Comparison of ENCODE assay signal across 8 mouse cellular contexts in genomic region chr3:55226501-55227213, GRCm38 (mm10). TPM values are rescaled to one million over a fixed set of nuclear protein-coding genes. Genes with fewer than 3 reads are reported as not detected.
DNase-seq lines count a peak whose midpoint lies in the region; ATAC-seq and TF ChIP-seq lines count a peak whose summit lies in the region.

No protein-coding gene starts in this region.

- peak overlapping the region; percentile 53 for H3K4me3 ChIP-seq in gastrocnemius, adult 2 months
- H3K4me3 ChIP-seq in liver, embryonic 12.5 days = no peak overlapping the region

- 0 out of 2 replicates have a peak overlapping the region, but pooled peaks have one; percentile 6 for H3K4me2 ChIP-seq in liver, embryonic 12.5 days

- H3K9ac ChIP-seq in liver, embryonic 12.5 days = no peak overlapping the region

- H3K9me3 ChIP-seq in liver, embryonic 12.5 days (replicated peaks) = 0 out of 2 replicates have a peak, but pooled peaks cover 4% of the 10 kb centered on the region

- DNase-seq in heart, adult 11 months = peak; percentile 77
- no peak for DNase-seq in heart, adult 18-20 months
- peak; percentile 13 for DNase-seq in adrenal gland, postnatal 25 days
- peak; percentile 73 for DNase-seq in gastrocnemius, adult 2 months
- peak; percentile 45 for DNase-seq in skeletal muscle tissue, adult 2 months (ENCODE audit: low read depth, low spot score)
- DNase-seq in urinary bladder, postnatal 36 days (ENCODE audit: low spot score in 2 of 2) = no peak
- no peak for DNase-seq in heart, postnatal 10 days

- H3K27ac ChIP-seq in gastrocnemius, adult 2 months = peak overlapping the region; percentile 28; the same call in 1 of the 2 replicates
- H3K27ac ChIP-seq in liver, embryonic 12.5 days = no peak overlapping the region

- WGBS in liver, embryonic 12.5 days (ENCODE audit: insufficient replicate concordance) = 28% methylated on average over 18 of the region's 18 CpGs

- intact Hi-C loops in gastrocnemius, adult 2 months (cut with DNase I) = no loop called here
- intact Hi-C loops in heart, postnatal 10 days (cut with DNase I) = no loop called here

- TF ChIP-seq CTCF in gastrocnemius, adult 2 months (IDR thresholded peaks at IDR 0.05) = no peak

- no peaks in the 10 kb centered on the region for H3K4me1 ChIP-seq in liver, embryonic 12.5 days

- ATAC-seq in liver, embryonic 12.5 days = no peak

- no peaks in the 10 kb centered on the region for H3K36me3 ChIP-seq in liver, embryonic 12.5 days

- H3K27me3 ChIP-seq in liver, embryonic 12.5 days (replicated peaks) = no peaks in the 10 kb centered on the region

RNA-seq across cellular contexts. Expression of gene Dclk1, which starts 15.5 kb away (rescaled TPM):
- total RNA-seq in heart, adult 18-20 months (2021) = 1 to 10 TPM; 4.3 to 5.8 TPM
- total RNA-seq in adrenal gland, postnatal 25 days (2021) = 2.3 and 2.4 TPM in 2 replicates
- total RNA-seq in gastrocnemius, adult 2 months (2021) = 1 to 10 TPM; 1.5 to 3.5 TPM
- 1.7 and 1.8 TPM in 2 replicates for polyA plus RNA-seq in liver, embryonic 12.5 days (2016; fragmentation: Nextera tagmentation; extraction: Ambion mirVana)
- total RNA-seq in heart, postnatal 10 days (2021) = 10 to 100 TPM; 11.9 to 13.0 TPM

RNA-seq across cellular contexts. Expression of gene Sohlh2, which starts 44.8 kb away (rescaled TPM):
- not detected for total RNA-seq in heart, adult 18-20 months (2021)
- not detected in 2 replicates for total RNA-seq in adrenal gland, postnatal 25 days (2021)
- not detected for total RNA-seq in gastrocnemius, adult 2 months (2021)
- polyA plus RNA-seq in liver, embryonic 12.5 days (2016; fragmentation: Nextera tagmentation; extraction: Ambion mirVana) = not detected in 2 replicates
- not detected for total RNA-seq in heart, postnatal 10 days (2021)

Comparison
In these comparisons a context has a peak if more than half of its experiments do, and no peak if none do; other contexts are left out.
1. DNase-seq: peak in heart, adult 11 months (single experiment), adrenal gland, postnatal 25 days (single experiment), gastrocnemius, adult 2 months (single experiment) and skeletal muscle tissue, adult 2 months (single experiment); none in heart, adult 18-20 months (0 of 2), urinary bladder, postnatal 36 days (0 of 2) and heart, postnatal 10 days (0 of 2).